Mouse (Mus musculus) kidney, embryonic 15.5 days (tissue): ENCODE measurements at regions not wholly inside any gene's neighbourhood (a gene's known extent, or its start where the extent isn't known, plus 50 kb on each side); places are given as distances from the start of the nearest gene placed in this dataset.

Experiments
- ATAC-seq: fragments of 200-750 bp; cut with Nextera tagmentation; replicated peaks from 2 replicates; pipeline ENCODE4 v1.8.0; 2017; ENCODE audit warnings: moderate TSS enrichment; ENCODE audit not compliant: low FRiP score
- H3K27ac ChIP-seq: fragments of 300-500 bp; sonication (generic); 2 replicates; pipeline ENCODE4 v1.5.1; 2015; ENCODE audit warnings: mild to moderate bottlenecking, inconsistent platforms
- H3K27me3 ChIP-seq: fragments of 300-500 bp; sonication (generic); 2 replicates; pipeline ENCODE4 v1.6.1; 2015; ENCODE audit warnings: inconsistent platforms
- H3K36me3 ChIP-seq: fragments of 300-500 bp; sonication (generic); 2 replicates; pipeline ENCODE4 v1.6.1; 2015; ENCODE audit warnings: inconsistent platforms
- H3K4me1 ChIP-seq: fragments of 300-500 bp; sonication (generic); 2 replicates; pipeline ENCODE4 v1.6.1; 2015; ENCODE audit warnings: inconsistent platforms
- H3K4me2 ChIP-seq: fragments of 300-500 bp; sonication (generic); 2 replicates; pipeline ENCODE4 v1.6.1; 2015; ENCODE audit warnings: moderate library complexity, mild to moderate bottlenecking, inconsistent platforms
- H3K4me3 ChIP-seq: fragments of 300-500 bp; sonication (generic); replicated peaks from 2 replicates; pipeline ENCODE4 v1.5.1; 2015; ENCODE audit warnings: mild to moderate bottlenecking, inconsistent platforms
- H3K9ac ChIP-seq: fragments of 300-500 bp; sonication (generic); 2 replicates; pipeline ENCODE4 v1.6.1; 2015; ENCODE audit warnings: mild to moderate bottlenecking, inconsistent platforms
- H3K9me3 ChIP-seq: fragments of 300-500 bp; sonication (generic); replicated peaks from 2 replicates; pipeline ENCODE4 v1.6.1; 2016; ENCODE audit warnings: inconsistent platforms
- WGBS: fragments of 180-500 bp; shearing (Covaris S2); methylation state at CpG from one replicate; pipeline ENCODE4 v1.1.7; 2015; ENCODE audit warnings: mixed read lengths; 5-methylcytosine and 5-hydroxymethylcytosine counted together

DNA sequence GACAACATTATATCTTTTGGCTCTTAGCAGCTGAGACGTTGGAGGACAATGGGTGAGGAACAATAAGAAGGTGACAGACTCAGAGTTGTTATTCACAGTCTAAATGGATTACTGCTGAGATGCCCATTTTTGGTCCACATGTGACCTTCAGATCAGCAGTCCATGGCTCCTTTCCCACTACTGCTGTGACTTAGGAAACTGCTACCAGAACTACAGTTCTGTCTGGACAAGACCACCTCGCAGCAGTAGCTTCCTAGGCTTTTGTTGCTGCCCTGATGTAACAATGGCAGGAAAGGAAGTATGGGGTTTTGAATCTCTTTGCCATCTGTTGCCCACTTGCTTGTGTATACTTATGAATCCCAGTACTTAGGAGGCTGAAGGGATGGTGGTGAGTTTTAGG is 135.6 kb upstream of the Pls3 start:
- 71% methylated on average over 2 of the region's 2 CpGs for WGBS
- H3K4me1 ChIP-seq: no peaks in the 10 kb centered on the region
- no peak for ATAC-seq

DNA sequence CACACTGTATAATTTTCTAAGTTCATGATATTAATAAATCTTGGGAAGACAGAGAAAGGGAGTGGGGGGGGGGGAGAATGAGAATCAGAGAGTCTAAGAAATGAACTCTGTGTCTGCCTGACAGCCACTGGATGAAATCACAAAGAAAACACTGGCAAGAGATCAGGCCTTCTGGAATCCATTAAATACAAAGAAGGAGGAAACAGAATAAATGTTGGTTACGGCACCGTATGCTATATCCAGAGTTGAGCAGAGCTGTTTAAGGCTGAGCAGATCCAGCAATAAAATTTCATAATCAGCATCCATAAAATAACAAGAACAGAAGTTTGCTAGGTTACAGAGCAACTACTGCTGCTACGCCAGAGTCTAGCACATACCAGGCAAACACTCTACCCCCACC is 103.6 kb upstream of the Pls3 start:
- 44% methylated on average over 3 of the region's 3 CpGs for WGBS
- Histone ChIP-seq H3K4me2 (no peak overlapping the region), H3K27ac (0 out of 2 replicates have a peak overlapping the region, but pooled peaks have one; percentile 37)

More for the DNA sequence above, 135.6 kb upstream of the Pls3 start:
- Histone ChIP-seq H3K4me2 (no peak overlapping the region), H3K36me3 (no peaks in the 10 kb centered on the region), H3K9ac (no peak overlapping the region), H3K27me3 (no peaks in the 10 kb centered on the region), H3K4me3 (no peak overlapping the region), H3K27ac (no peak overlapping the region), H3K9me3 (no peaks in the 10 kb centered on the region)

DNA sequence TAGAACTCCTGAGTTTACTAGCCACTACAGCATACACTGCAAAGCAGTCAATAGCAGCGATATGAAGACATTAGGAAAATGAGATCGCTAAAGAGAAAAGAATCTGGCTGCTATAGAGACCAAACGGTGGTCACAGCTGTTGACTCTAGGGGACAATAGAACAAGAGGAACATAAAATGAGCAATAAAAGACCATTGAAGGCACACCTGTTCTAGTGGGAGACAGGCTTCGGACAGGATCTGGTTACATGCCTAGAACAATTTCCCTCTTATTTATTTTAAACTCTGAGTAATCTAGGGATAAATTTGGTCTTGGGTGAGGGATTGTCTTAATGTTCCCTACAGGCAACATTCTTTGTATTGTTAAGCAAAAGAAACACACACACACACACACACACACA is 99.7 kb upstream of the Pls3 start:
- Histone ChIP-seq H3K4me3 (no peak overlapping the region), H3K27me3 (no peaks in the 10 kb centered on the region), H3K36me3 (no peaks in the 10 kb centered on the region), H3K9ac (no peak overlapping the region), H3K9me3 (no peaks in the 10 kb centered on the region), H3K4me1 (no peaks in the 10 kb centered on the region), H3K4me2 (no peak overlapping the region), H3K27ac (no peak overlapping the region)
- ATAC-seq: no peak
- 43% methylated on average over 4 of the region's 4 CpGs for WGBS

More for the DNA sequence above, 103.6 kb upstream of the Pls3 start:
- no peaks in the 10 kb centered on the region for H3K27me3 ChIP-seq
- H3K9me3 ChIP-seq: no peaks in the 10 kb centered on the region
- no peaks in the 10 kb centered on the region for H3K36me3 ChIP-seq
- no peak overlapping the region for H3K9ac ChIP-seq
- H3K4me1 ChIP-seq: no peaks in the 10 kb centered on the region
- no peak overlapping the region for H3K4me3 ChIP-seq
- no peak for ATAC-seq

DNA sequence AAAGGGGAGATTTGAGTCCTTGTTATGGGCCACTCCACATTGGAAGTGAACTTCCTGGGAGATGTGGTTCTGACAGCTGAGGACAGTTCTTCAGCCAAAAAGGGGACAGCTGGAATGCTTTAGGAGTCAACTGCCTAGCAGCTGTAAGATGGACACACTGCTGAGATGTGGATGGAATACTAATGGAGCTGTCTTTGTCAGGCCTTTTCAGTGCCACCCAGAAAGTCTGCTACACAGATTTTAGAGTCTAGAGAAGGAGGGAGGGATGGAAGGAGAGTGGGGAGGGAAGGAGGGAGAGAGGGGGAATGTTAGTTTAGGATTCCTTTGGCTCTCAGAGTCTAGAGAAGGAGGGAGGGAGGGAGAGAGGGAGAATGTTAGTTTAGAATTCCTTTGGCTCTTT is 74.7 kb upstream of the Pls3 start:
- no peak for ATAC-seq
- H3K27me3 ChIP-seq: no peaks in the 10 kb centered on the region
- H3K36me3 ChIP-seq: no peaks in the 10 kb centered on the region
- no peaks in the 10 kb centered on the region for H3K9me3 ChIP-seq
- no peak overlapping the region for H3K4me2 ChIP-seq
- H3K27ac ChIP-seq: no peak overlapping the region
- no peak overlapping the region for H3K4me3 ChIP-seq
- H3K9ac ChIP-seq: no peak overlapping the region
- H3K4me1 ChIP-seq: no peaks in the 10 kb centered on the region

DNA sequence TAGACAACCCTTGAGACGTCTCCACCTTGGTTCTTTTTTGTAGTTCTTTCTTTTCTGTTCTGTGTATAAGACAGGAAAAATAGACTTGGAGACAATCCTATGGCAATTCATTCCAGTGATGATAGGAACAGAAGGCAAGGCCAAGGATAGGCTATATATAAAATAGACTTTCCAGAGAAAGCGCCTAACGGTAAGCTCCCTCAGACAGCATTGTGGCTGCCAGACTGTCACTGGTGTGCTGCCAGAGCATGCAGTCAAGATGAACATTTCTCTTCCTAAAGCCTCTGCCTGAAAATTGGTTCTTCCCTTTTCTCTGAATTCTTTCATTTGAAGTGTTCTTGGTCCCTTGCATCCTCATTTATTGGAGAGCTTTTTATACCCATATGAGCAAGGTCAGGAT is 53.9 kb upstream of the Pls3 start:
- ATAC-seq: no peak
- Histone ChIP-seq H3K4me1 (no peaks in the 10 kb centered on the region), H3K27ac (no peak overlapping the region), H3K4me2 (no peak overlapping the region), H3K9ac (no peak overlapping the region), H3K36me3 (no peaks in the 10 kb centered on the region), H3K9me3 (no peaks in the 10 kb centered on the region), H3K4me3 (no peak overlapping the region), H3K27me3 (no peaks in the 10 kb centered on the region)
- 68% methylated on average over 3 of the region's 3 CpGs for WGBS
